Mouse (Mus musculus): ENCODE results near the gene Sgip1. TPM values are rescaled to one million over a fixed set of nuclear protein-coding genes. Genes with fewer than 3 reads are reported as not detected.

The Sgip1 gene
- polyA plus RNA-seq, 1 experiment: 71.8 TPM

GRCm38 (mm10) chr4:102833191-102833590, 92.1 kb downstream of the Sgip1 start:
- no peaks in the 10 kb centered on the region for H3K27me3 ChIP-seq (ENCODE audit: control insufficient read depth, insufficient read depth, low read length)
- H3K27ac ChIP-seq (ENCODE audit: insufficient read depth, low read length): no peak overlapping the region
- WGBS: 87% methylated on average over 1 of the region's 1 CpGs
- no peak for DNase-seq
- peaks cover 13% of the 10 kb centered on the region; the same call in 1 of the 2 replicates for H3K4me1 ChIP-seq (ENCODE audit: control insufficient read depth, insufficient read depth, low read length)
- no peak for TF ChIP-seq POLR2A (IDR thresholded peaks at IDR 0.05; ENCODE audit: borderline replicate concordance, insufficient read depth, low read length)
- TF ChIP-seq CTCF (IDR thresholded peaks at IDR 0.05; ENCODE audit: borderline replicate concordance, insufficient read depth, low read depth, low read length): no peak
- no peak overlapping the region for H3K4me3 ChIP-seq (replicated peaks; ENCODE audit: insufficient read depth, low read depth, low read length)

- Histone ChIP-seq H3K27ac (ENCODE audit: insufficient read depth, low read length) (no peak overlapping the region), H3K4me3 (replicated peaks; ENCODE audit: insufficient read depth, low read depth, low read length) (no peak overlapping the region), H3K27me3 (ENCODE audit: control insufficient read depth, insufficient read depth, low read length) (no peaks in the 10 kb centered on the region), H3K4me1 (ENCODE audit: control insufficient read depth, insufficient read depth, low read length) (peaks cover 13% of the 10 kb centered on the region; the same call in 1 of the 2 replicates)
- 25% methylated on average over 2 of the region's 2 CpGs for WGBS
- DNase-seq: peak; percentile 33 to 72
- no peak for TF ChIP-seq CTCF (IDR thresholded peaks at IDR 0.05; ENCODE audit: borderline replicate concordance, insufficient read depth, low read depth, low read length)
- TF ChIP-seq POLR2A (IDR thresholded peaks at IDR 0.05; ENCODE audit: borderline replicate concordance, insufficient read depth, low read length): no peak
Measured at GRCm38 (mm10) chr4:102833726-102834125, 92.6 kb downstream of the Sgip1 start.

GRCm38 (mm10) chr4:102834710-102835109, 93.6 kb downstream of the Sgip1 start:
- H3K4me3 ChIP-seq (replicated peaks; ENCODE audit: insufficient read depth, low read depth, low read length): no peak overlapping the region
- peaks cover 13% of the 10 kb centered on the region; the same call in 1 of the 2 replicates for H3K4me1 ChIP-seq (ENCODE audit: control insufficient read depth, insufficient read depth, low read length)
- DNase-seq: no peak
- WGBS: 53% methylated on average over 1 of the region's 1 CpGs
- TF ChIP-seq CTCF (IDR thresholded peaks at IDR 0.05; ENCODE audit: borderline replicate concordance, insufficient read depth, low read depth, low read length) (peak; percentile 7; the same call in 1 of the 2 replicates), POLR2A (IDR thresholded peaks at IDR 0.05; ENCODE audit: borderline replicate concordance, insufficient read depth, low read length) (no peak)
- H3K27ac ChIP-seq (ENCODE audit: insufficient read depth, low read length): no peak overlapping the region
- no peaks in the 10 kb centered on the region for H3K27me3 ChIP-seq (ENCODE audit: control insufficient read depth, insufficient read depth, low read length)

- TF ChIP-seq POLR2A (IDR thresholded peaks at IDR 0.05; ENCODE audit: borderline replicate concordance, insufficient read depth, low read length) (no peak), CTCF (IDR thresholded peaks at IDR 0.05; ENCODE audit: borderline replicate concordance, insufficient read depth, low read depth, low read length) (no peak)
- no peaks in the 10 kb centered on the region; the same call in none of the 2 replicates for H3K4me1 ChIP-seq (ENCODE audit: control insufficient read depth, insufficient read depth, low read length)
- no peak overlapping the region for H3K4me3 ChIP-seq (replicated peaks; ENCODE audit: insufficient read depth, low read depth, low read length)
- H3K27me3 ChIP-seq (ENCODE audit: control insufficient read depth, insufficient read depth, low read length): no peaks in the 10 kb centered on the region
- 64% methylated on average over 7 of the region's 7 CpGs for WGBS
- H3K27ac ChIP-seq (ENCODE audit: insufficient read depth, low read length): no peak overlapping the region
- no peak for DNase-seq
Measured at GRCm38 (mm10) chr4:102840062-102840798, 99.1 kb downstream of the Sgip1 start.

GRCm38 (mm10) chr4:102840956-102841729, 100.0 kb downstream of the Sgip1 start:
- whole genome bisulfite sequencing: 53% methylated on average over 11 of the region's 11 CpGs
- Histone ChIP-seq H3K4me1 (ENCODE audit: control insufficient read depth, insufficient read depth, low read length) (no peaks in the 10 kb centered on the region; the same call in none of the 2 replicates), H3K27me3 (ENCODE audit: control insufficient read depth, insufficient read depth, low read length) (no peaks in the 10 kb centered on the region), H3K4me3 (replicated peaks; ENCODE audit: insufficient read depth, low read depth, low read length) (no peak overlapping the region), H3K27ac (ENCODE audit: insufficient read depth, low read length) (no peak overlapping the region)
- peak in 1 of 2 experiments; percentile 36 for DNase-seq
- TF ChIP-seq CTCF (IDR thresholded peaks at IDR 0.05; ENCODE audit: borderline replicate concordance, insufficient read depth, low read depth, low read length) (no peak), POLR2A (IDR thresholded peaks at IDR 0.05; ENCODE audit: borderline replicate concordance, insufficient read depth, low read length) (no peak)

GRCm38 (mm10) chr4:102850498-102850897, 109.4 kb downstream of the Sgip1 start:
- Histone ChIP-seq H3K4me1 (ENCODE audit: control insufficient read depth, insufficient read depth, low read length) (peaks cover 4% of the 10 kb centered on the region; the same call in 1 of the 2 replicates), H3K27ac (ENCODE audit: insufficient read depth, low read length) (no peak overlapping the region), H3K27me3 (ENCODE audit: control insufficient read depth, insufficient read depth, low read length) (no peaks in the 10 kb centered on the region), H3K4me3 (replicated peaks; ENCODE audit: insufficient read depth, low read depth, low read length) (no peak overlapping the region)
- 59% methylated on average over 6 of the region's 6 CpGs for WGBS
- DNase-seq: peak in 1 of 2 experiments; percentile 45
- no peak for TF ChIP-seq CTCF (IDR thresholded peaks at IDR 0.05; ENCODE audit: borderline replicate concordance, insufficient read depth, low read depth, low read length)
- no peak for TF ChIP-seq POLR2A (IDR thresholded peaks at IDR 0.05; ENCODE audit: borderline replicate concordance, insufficient read depth, low read length)

- no peaks in the 10 kb centered on the region for H3K27me3 ChIP-seq (ENCODE audit: control insufficient read depth, insufficient read depth, low read length)
- WGBS: 63% methylated on average over 1 of the region's 1 CpGs
- no peak overlapping the region for H3K4me3 ChIP-seq (replicated peaks; ENCODE audit: insufficient read depth, low read depth, low read length)
- peaks cover 4% of the 10 kb centered on the region; the same call in 1 of the 2 replicates for H3K4me1 ChIP-seq (ENCODE audit: control insufficient read depth, insufficient read depth, low read length)
- no peak overlapping the region for H3K27ac ChIP-seq (ENCODE audit: insufficient read depth, low read length)
- DNase-seq: no peak
- TF ChIP-seq POLR2A (IDR thresholded peaks at IDR 0.05; ENCODE audit: borderline replicate concordance, insufficient read depth, low read length) (no peak), CTCF (IDR thresholded peaks at IDR 0.05; ENCODE audit: borderline replicate concordance, insufficient read depth, low read depth, low read length) (no peak)
Measured at GRCm38 (mm10) chr4:102851161-102851560, 110.1 kb downstream of the Sgip1 start.
